21 mouse cellular contexts compared by ENCODE assay signal in the genomic region with DNA sequence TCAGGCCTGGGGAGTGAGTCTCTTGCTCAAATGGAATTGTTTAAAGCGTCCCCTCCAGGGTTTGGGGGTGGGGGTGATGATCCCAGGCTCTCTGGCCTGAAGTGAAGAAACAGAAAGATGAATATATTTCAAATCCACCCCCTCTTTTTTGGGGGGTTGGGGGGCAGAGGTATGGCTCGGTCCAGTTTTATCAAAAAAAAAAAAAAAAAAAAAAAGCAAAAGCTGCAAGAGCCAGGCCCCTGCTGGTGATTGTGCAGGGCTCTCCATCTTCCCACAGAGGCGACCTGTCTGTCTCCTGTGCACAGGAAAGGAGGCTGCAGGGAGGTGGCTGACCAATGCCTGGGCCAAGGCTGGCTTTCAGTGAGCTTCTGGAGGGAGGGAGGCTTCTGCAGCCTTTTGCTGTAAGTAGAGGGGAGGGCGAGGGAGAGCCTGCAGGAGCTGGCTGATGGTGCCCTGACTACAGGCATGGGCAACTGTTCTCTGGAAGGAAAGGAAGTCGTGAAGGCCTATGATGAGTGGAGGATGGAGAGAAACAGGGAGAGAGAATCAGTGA.
DNase-seq lines count a peak whose midpoint lies in the region; ATAC-seq and TF ChIP-seq lines count a peak whose summit lies in the region.
"Had no signal": no experiment of that assay in that cellular context is flagged by ENCODE, and none has a peak within 500 bp of the region (broad histone marks: within the 10 kb centered on the region; RNA-seq: fewer than 3 reads in every experiment).

No protein-coding gene starts in this region.

- peak overlapping the region; percentile 70 for H3K27ac ChIP-seq in gastrocnemius, adult 2 months
- H3K27ac ChIP-seq in heart, embryonic 16.5 days (ENCODE audit: low read length) = 0 out of 2 replicates have a peak overlapping the region, but pooled peaks have one; percentile 24
- peak overlapping the region; percentile 66 for H3K27ac ChIP-seq in embryonic facial prominence, embryonic 10.5 days (replicated peaks)
- peak overlapping the region; percentile 45; the same call in 1 of the 2 replicates for H3K27ac ChIP-seq in limb, embryonic 12.5 days
- H3K27ac ChIP-seq in midbrain, embryonic 11.5 days (ENCODE audit: low read depth, low read length) = no peak overlapping the region
- H3K27ac ChIP-seq: kidney, embryonic 15.5 days; liver, embryonic 13.5 days; lung, embryonic 15.5 days; macrophage; midbrain, embryonic 13.5 days; neural tube, embryonic 15.5 days had no signal

- no peaks in the 10 kb centered on the region for H3K27me3 ChIP-seq in heart, embryonic 16.5 days (ENCODE audit: control insufficient read depth, insufficient read depth, low read length)
- H3K27me3 ChIP-seq in embryonic facial prominence, embryonic 10.5 days (replicated peaks; ENCODE audit: low read depth, poor library complexity, severe bottlenecking) = no peaks in the 10 kb centered on the region
- no peaks in the 10 kb centered on the region for H3K27me3 ChIP-seq in limb, embryonic 12.5 days
- no peaks in the 10 kb centered on the region for H3K27me3 ChIP-seq in midbrain, embryonic 11.5 days (ENCODE audit: control insufficient read depth, insufficient read depth, low read length)
- H3K27me3 ChIP-seq: kidney, embryonic 15.5 days; liver, embryonic 13.5 days; lung, embryonic 15.5 days; midbrain, embryonic 13.5 days; neural tube, embryonic 15.5 days had no signal

- no peak overlapping the region for H3K4me2 ChIP-seq in heart, embryonic 16.5 days (ENCODE audit: low read depth, low read length)
- no peak overlapping the region for H3K4me2 ChIP-seq in limb, embryonic 12.5 days
- no peak overlapping the region for H3K4me2 ChIP-seq in midbrain, embryonic 11.5 days
- H3K4me2 ChIP-seq: kidney, embryonic 15.5 days; liver, embryonic 13.5 days; lung, embryonic 15.5 days; midbrain, embryonic 13.5 days; neural tube, embryonic 15.5 days had no signal

- intact Hi-C loops in gastrocnemius, adult 2 months (cut with DNase I) = no loop called here

- no peak overlapping the region for H3K4me3 ChIP-seq in gastrocnemius, adult 2 months
- H3K4me3 ChIP-seq in heart, embryonic 16.5 days (ENCODE audit: low read length) = no peak overlapping the region
- no peak overlapping the region for H3K4me3 ChIP-seq in embryonic facial prominence, embryonic 10.5 days
- no peak overlapping the region for H3K4me3 ChIP-seq in limb, embryonic 12.5 days (replicated peaks)
- H3K4me3 ChIP-seq in midbrain, embryonic 11.5 days (ENCODE audit: low read depth, low read length) = no peak overlapping the region
- H3K4me3 ChIP-seq: kidney, embryonic 15.5 days; liver, embryonic 13.5 days; lung, embryonic 15.5 days; midbrain, embryonic 13.5 days; myocyte; neural tube, embryonic 15.5 days had no signal

- H3K9me3 ChIP-seq in heart, embryonic 16.5 days (replicated peaks; ENCODE audit: control insufficient read depth, low read length) = no peaks in the 10 kb centered on the region
- no peaks in the 10 kb centered on the region for H3K9me3 ChIP-seq in embryonic facial prominence, embryonic 10.5 days
- no peaks in the 10 kb centered on the region for H3K9me3 ChIP-seq in limb, embryonic 12.5 days
- no peaks in the 10 kb centered on the region for H3K9me3 ChIP-seq in midbrain, embryonic 11.5 days (ENCODE audit: control insufficient read depth, low read length)
- H3K9me3 ChIP-seq: kidney, embryonic 15.5 days; liver, embryonic 13.5 days; lung, embryonic 15.5 days; midbrain, embryonic 13.5 days; neural tube, embryonic 15.5 days had no signal

- H3K9ac ChIP-seq in heart, embryonic 16.5 days (ENCODE audit: low read length) = no peak overlapping the region
- H3K9ac ChIP-seq in limb, embryonic 12.5 days (replicated peaks) = no peak overlapping the region
- H3K9ac ChIP-seq in midbrain, embryonic 11.5 days (ENCODE audit: low read length) = no peak overlapping the region
- H3K9ac ChIP-seq: kidney, embryonic 15.5 days; liver, embryonic 13.5 days; lung, embryonic 15.5 days; midbrain, embryonic 13.5 days; neural tube, embryonic 15.5 days had no signal

- no peak for TF ChIP-seq CTCF in gastrocnemius, adult 2 months (IDR thresholded peaks at IDR 0.05)

- ATAC-seq in heart, embryonic 16.5 days (replicated peaks; ENCODE audit: extremely low read depth, insufficient read depth, low FRiP score) = no peak
- no peak for ATAC-seq in limb, embryonic 12.5 days (ENCODE audit: insufficient number of reproducible peaks, insufficient read depth, low FRiP score, low TSS enrichment, low read depth)
- ATAC-seq in midbrain, embryonic 11.5 days (ENCODE audit: low FRiP score) = no peak
- ATAC-seq: forebrain, embryonic 14.5 days; midbrain, embryonic 13.5 days had no signal

- WGBS in heart, embryonic 16.5 days = 54% methylated on average over 5 of the region's 5 CpGs
- 43% methylated on average over 5 of the region's 5 CpGs for WGBS in embryonic facial prominence, embryonic 10.5 days
- WGBS in limb, embryonic 12.5 days = 56% methylated on average over 5 of the region's 5 CpGs
- 55% methylated on average over 5 of the region's 5 CpGs for WGBS in midbrain, embryonic 11.5 days

- no peaks in the 10 kb centered on the region for H3K36me3 ChIP-seq in heart, embryonic 16.5 days (ENCODE audit: control insufficient read depth, insufficient read depth)
- H3K36me3 ChIP-seq in embryonic facial prominence, embryonic 10.5 days (replicated peaks) = no peaks in the 10 kb centered on the region; the same call in 1 of the 2 replicates
- peaks cover 4% of the 10 kb centered on the region; the same call in 1 of the 2 replicates for H3K36me3 ChIP-seq in limb, embryonic 12.5 days
- no peaks in the 10 kb centered on the region for H3K36me3 ChIP-seq in midbrain, embryonic 11.5 days (ENCODE audit: control insufficient read depth, insufficient read depth, low read length)
- H3K36me3 ChIP-seq: G1E; liver, embryonic 13.5 days; lung, embryonic 15.5 days; midbrain, embryonic 13.5 days; neural tube, embryonic 15.5 days had no signal

- H3K4me1 ChIP-seq in heart, embryonic 16.5 days (ENCODE audit: control insufficient read depth, insufficient read depth, low read length) = peaks cover 26% of the 10 kb centered on the region
- H3K4me1 ChIP-seq in embryonic facial prominence, embryonic 10.5 days = peaks cover 40% of the 10 kb centered on the region
- H3K4me1 ChIP-seq in limb, embryonic 12.5 days (replicated peaks) = peaks cover 35% of the 10 kb centered on the region
- peaks cover 4% of the 10 kb centered on the region; the same call in 1 of the 2 replicates for H3K4me1 ChIP-seq in midbrain, embryonic 11.5 days (ENCODE audit: control insufficient read depth, insufficient read depth, low read length)

- peak; percentile 20 for DNase-seq in gastrocnemius, adult 2 months
- DNase-seq in gastrocnemius, adult 18-20 months (ENCODE audit: low spot score) = no peak
- no peak for DNase-seq in heart, adult 18-20 months
- no peak for DNase-seq in embryonic facial prominence, embryonic 10.5 days (ENCODE audit: low spot score)
- no peak for DNase-seq in midbrain, embryonic 11.5 days (ENCODE audit: low spot score, missing footprints)
- DNase-seq in layer of hippocampus, adult 11-12 months (ENCODE audit: low spot score) = no peak
- DNase-seq: cerebellum, adult 11 months; layer of hippocampus, postnatal 36 days; liver, embryonic 13.5 days; right cerebral cortex, postnatal 25 days; thymus, postnatal 36 days had no signal
